Mouse (Mus musculus): ENCODE measurements at regions not wholly inside any gene's neighbourhood (a gene's known extent, or its start where the extent isn't known, plus 50 kb on each side); places are given as distances from the start of the nearest gene placed in this dataset.
"Not testable (repeated sequence)": the region's sequence is repeated elsewhere in the genome, so short reads cannot be mapped to it uniquely, and the experiment has no call there.

- 93% methylated on average over 2 of the region's 2 CpGs for WGBS
Measured at GRCm38 (mm10) chr16:71342777-71343176, 965.3 kb upstream of the Robo1 start.

GRCm38 (mm10) chr16:71344589-71344988, 963.5 kb upstream of the Robo1 start:
- DNase-seq (ENCODE audit: low spot score), result no peak
- H3K27ac ChIP-seq (replicated peaks; ENCODE audit: low read depth, low read length), result no peak overlapping the region
- no peak overlapping the region for H3K9ac ChIP-seq (replicated peaks; ENCODE audit: low read length)
- H3K4me1 ChIP-seq (ENCODE audit: control insufficient read depth, insufficient read depth, low read length), result no peaks in the 10 kb centered on the region
- no peaks in the 10 kb centered on the region for H3K27me3 ChIP-seq (ENCODE audit: control insufficient read depth, insufficient read depth, low read length)
- H3K4me2 ChIP-seq (ENCODE audit: low read depth, low read length), result no peak overlapping the region
- no peaks in the 10 kb centered on the region for H3K36me3 ChIP-seq (replicated peaks; ENCODE audit: control insufficient read depth, insufficient read depth, low read depth, low read length)
- no peaks in the 10 kb centered on the region for H3K9me3 ChIP-seq (replicated peaks; ENCODE audit: control insufficient read depth, low read length)
- no peak overlapping the region for H3K4me3 ChIP-seq (ENCODE audit: low read depth, low read length)
- no peak for ATAC-seq (replicated peaks; ENCODE audit: insufficient number of reproducible peaks, low FRiP score, low TSS enrichment, low read depth)
- 82% methylated on average over 2 of the region's 2 CpGs for WGBS

More at GRCm38 (mm10) chr16:71342777-71343176, 965.3 kb upstream of the Robo1 start:
- DNase-seq (ENCODE audit: low spot score) (no peak), ATAC-seq (replicated peaks; ENCODE audit: insufficient number of reproducible peaks, low FRiP score, low TSS enrichment, low read depth) (no peak)
- no peak overlapping the region for H3K9ac ChIP-seq (replicated peaks; ENCODE audit: low read length)
- H3K27ac ChIP-seq (replicated peaks; ENCODE audit: low read depth, low read length), result no peak overlapping the region
- no peaks in the 10 kb centered on the region for H3K36me3 ChIP-seq (replicated peaks; ENCODE audit: control insufficient read depth, insufficient read depth, low read depth, low read length)
- no peaks in the 10 kb centered on the region for H3K9me3 ChIP-seq (replicated peaks; ENCODE audit: control insufficient read depth, low read length)
- H3K4me1 ChIP-seq (ENCODE audit: control insufficient read depth, insufficient read depth, low read length), result no peaks in the 10 kb centered on the region
- H3K27me3 ChIP-seq (ENCODE audit: control insufficient read depth, insufficient read depth, low read length), result no peaks in the 10 kb centered on the region
- no peak overlapping the region for H3K4me2 ChIP-seq (ENCODE audit: low read depth, low read length)
- no peak overlapping the region for H3K4me3 ChIP-seq (ENCODE audit: low read depth, low read length)

GRCm38 (mm10) chr16:71391872-71392271, 916.2 kb upstream of the Robo1 start:
- no peak overlapping the region for H3K9ac ChIP-seq (replicated peaks; ENCODE audit: low read length)
- peak; percentile 28 for DNase-seq (ENCODE audit: low spot score)
- H3K36me3 ChIP-seq (replicated peaks; ENCODE audit: control insufficient read depth, insufficient read depth, low read depth, low read length), result no peaks in the 10 kb centered on the region
- H3K9me3 ChIP-seq (replicated peaks; ENCODE audit: control insufficient read depth, low read length), result no peaks in the 10 kb centered on the region
- no peak overlapping the region for H3K4me3 ChIP-seq (ENCODE audit: low read depth, low read length)
- 39% methylated on average over 5 of the region's 5 CpGs for WGBS
- H3K27ac ChIP-seq (replicated peaks; ENCODE audit: low read depth, low read length), result no peak overlapping the region
- H3K4me2 ChIP-seq (ENCODE audit: low read depth, low read length), result no peak overlapping the region
- no peaks in the 10 kb centered on the region for H3K4me1 ChIP-seq (ENCODE audit: control insufficient read depth, insufficient read depth, low read length)
- no peaks in the 10 kb centered on the region for H3K27me3 ChIP-seq (ENCODE audit: control insufficient read depth, insufficient read depth, low read length)
- ATAC-seq (replicated peaks; ENCODE audit: insufficient number of reproducible peaks, low FRiP score, low TSS enrichment, low read depth), result no peak

- H3K27ac ChIP-seq (replicated peaks; ENCODE audit: low read depth, low read length); H3K36me3 ChIP-seq (replicated peaks; ENCODE audit: control insufficient read depth, insufficient read depth, low read depth, low read length); H3K27me3 ChIP-seq (ENCODE audit: control insufficient read depth, insufficient read depth, low read length); H3K4me3 ChIP-seq (ENCODE audit: low read depth, low read length); H3K4me2 ChIP-seq (ENCODE audit: low read depth, low read length); H3K9me3 ChIP-seq (replicated peaks; ENCODE audit: control insufficient read depth, low read length); DNase-seq (ENCODE audit: low spot score); H3K9ac ChIP-seq (replicated peaks; ENCODE audit: low read length); H3K4me1 ChIP-seq (ENCODE audit: control insufficient read depth, insufficient read depth, low read length); ATAC-seq (replicated peaks; ENCODE audit: insufficient number of reproducible peaks, low FRiP score, low TSS enrichment, low read depth): not testable (repeated sequence)
- WGBS, result 84% methylated on average over 3 of the region's 3 CpGs
Measured at GRCm38 (mm10) chr16:71434791-71435190, 873.3 kb upstream of the Robo1 start.

Measured in embryonic facial prominence, embryonic 11.5 days (tissue).